Mouse (Mus musculus) thymus, adult 2 months (tissue): Measurements from ENCODE around the gene Sorcs3.

Experiments used
- CTCF ChIP-seq: fragments of 200-500 bp; IDR thresholded peaks from 2 replicates; pipeline ENCODE4 v1.5.1; 2012; ENCODE audit warnings: mild to moderate bottlenecking, control low read depth, low read length, moderate library complexity, borderline replicate concordance; ENCODE audit not compliant: control insufficient read depth, poor library complexity, insufficient read depth; ENCODE audit errors: extremely low read depth
- POLR2A ChIP-seq: fragments of 200-500 bp; IDR thresholded peaks from 2 replicates; pipeline ENCODE4 v1.6.1; 2012; ENCODE audit warnings: mild to moderate bottlenecking, low read length, control low read depth, moderate library complexity; ENCODE audit not compliant: control insufficient read depth, poor library complexity, insufficient read depth; ENCODE audit errors: extremely low read depth

DNA sequence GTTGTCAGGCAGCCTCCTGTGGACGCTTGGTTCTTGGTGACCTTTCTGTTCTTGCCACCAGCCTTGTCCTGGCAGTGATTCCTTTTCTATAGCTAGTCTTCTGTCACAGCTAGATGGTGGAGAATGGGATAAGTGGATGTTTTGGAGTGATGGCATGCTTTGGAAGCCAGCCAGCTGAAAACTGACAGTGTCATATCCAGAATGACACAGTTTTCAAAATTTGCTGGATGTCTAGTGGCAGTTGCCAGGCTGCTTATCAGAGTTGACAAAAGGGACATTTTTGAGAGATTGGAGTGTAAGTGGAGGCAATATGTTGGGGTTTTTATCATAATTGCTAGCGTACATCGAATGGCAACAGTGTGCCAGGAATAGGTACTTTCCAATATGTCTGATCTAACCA, 212.5 kb downstream of the Sorcs3 start:
- TF ChIP-seq CTCF, result no peak
- no peak for TF ChIP-seq POLR2A
